Mouse (Mus musculus) heart, embryonic 14.5 days (tissue): ENCODE measurements around the gene Spp1. TPM values are rescaled to one million over a fixed set of nuclear protein-coding genes. Genes with fewer than 3 reads are reported as not detected.
A peak's percentile ranks its signal among the peaks of the same experiment; 100 is the strongest.

ENCODE experiments used
- ATAC-seq: fragments of 200-750 bp; cut with Nextera tagmentation; 2 replicates; pipeline ENCODE4 v1.8.0; 2017; ENCODE audit warnings: low read depth, moderate TSS enrichment; ENCODE audit not compliant: insufficient number of reproducible peaks, insufficient read depth, low FRiP score
- H3K27ac ChIP-seq, 2 experiments: fragments of 200-500 bp in 1 of 2; fragments of 300-500 bp in 1 of 2; sonication (generic) in 1 of 2; replicated peaks in 1 of 2; 2 replicates each; pipeline ENCODE4 v1.5.1; 2012 to 2014; ENCODE audit warnings: low read depth in 2 of 2, low read length in 2 of 2, control low read depth in 1 of 2, mild to moderate bottlenecking in 1 of 2, mixed read lengths in 1 of 2; ENCODE audit not compliant: control insufficient read depth in 1 of 2, insufficient read depth in 1 of 2
- H3K27me3 ChIP-seq: fragments of 300-500 bp; sonication (generic); 2 replicates; pipeline ENCODE4 v1.6.1; 2014; ENCODE audit warnings: mild to moderate bottlenecking, low read length, control low read depth; ENCODE audit not compliant: control insufficient read depth, insufficient read depth
- H3K36me3 ChIP-seq: fragments of 300-500 bp; sonication (generic); 2 replicates; pipeline ENCODE4 v1.6.1; 2014; ENCODE audit warnings: mild to moderate bottlenecking, control low read depth, low read length, mixed read lengths; ENCODE audit not compliant: control insufficient read depth, insufficient read depth
- H3K4me1 ChIP-seq, 2 experiments: fragments of 200-500 bp in 1 of 2; fragments of 300-500 bp in 1 of 2; sonication (generic) in 1 of 2; 2 replicates each; pipeline ENCODE4 v1.6.1; 2012 to 2014; ENCODE audit warnings: low read length in 2 of 2, control low read depth in 1 of 2, mixed read lengths in 1 of 2; ENCODE audit not compliant: control insufficient read depth in 2 of 2, insufficient read depth in 2 of 2
- H3K4me2 ChIP-seq: fragments of 300-500 bp; sonication (generic); 2 replicates; pipeline ENCODE4 v1.6.1; 2014; ENCODE audit warnings: mild to moderate bottlenecking, low read length
- H3K4me3 ChIP-seq, 2 experiments: fragments of 200-500 bp in 1 of 2; fragments of 300-500 bp in 1 of 2; sonication (generic) in 1 of 2; 2 replicates each; pipeline ENCODE4 v1.5.1; 2012 to 2014; ENCODE audit warnings: low read length in 2 of 2, mild to moderate bottlenecking in 2 of 2, control low read depth in 1 of 2, low read depth in 1 of 2, moderate library complexity in 1 of 2; ENCODE audit not compliant: control insufficient read depth in 1 of 2, insufficient read depth in 1 of 2
- H3K9ac ChIP-seq: fragments of 300-500 bp; sonication (generic); 2 replicates; pipeline ENCODE4 v1.6.1; 2014; ENCODE audit warnings: mild to moderate bottlenecking, low read length
- H3K9me3 ChIP-seq: fragments of 300-500 bp; sonication (generic); 2 replicates; pipeline ENCODE4 v1.6.1; 2016; ENCODE audit warnings: low read length, control low read depth; ENCODE audit not compliant: control insufficient read depth
- WGBS: fragments of 180-500 bp; shearing (Covaris S2); extraction: QIAGEN DNeasy Blood & Tissue Kit; methylation state at CpG from one replicate; pipeline ENCODE4 v1.1.7; 2014; 5-methylcytosine and 5-hydroxymethylcytosine counted together
- polyA plus RNA-seq: library from polyadenylated mRNA; unstranded; fragments of >200 nt; fragmentation: Nextera tagmentation; extraction: Ambion mirVana; gene quantifications from 2 replicates; pipeline ENCODE4 v1.2.1, GENCODE M21; 2014

The Spp1 gene
- polyA plus RNA-seq, 1 experiment from 2014 or later: 12.8 TPM

DNA sequence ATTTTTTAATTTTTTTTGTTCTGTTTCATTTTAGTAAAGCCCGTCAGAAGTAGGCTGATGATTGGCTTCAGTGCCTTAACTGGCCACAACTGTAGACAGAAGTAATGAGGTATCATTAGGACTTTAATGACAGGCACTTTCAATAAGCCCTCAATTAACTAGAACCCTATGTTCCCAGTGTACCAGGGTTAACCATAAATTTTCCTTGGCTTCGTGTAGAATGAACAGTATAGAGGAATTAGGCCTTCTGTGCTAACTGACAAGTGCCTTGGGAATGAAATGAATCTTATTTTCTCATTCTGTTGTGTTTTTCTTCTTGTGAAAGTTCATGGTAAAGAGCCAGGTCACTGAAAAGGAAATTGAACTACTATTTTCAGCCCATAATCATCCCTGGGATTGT lies 18.9 kb upstream of the Spp1 start:
- no peaks in the 10 kb centered on the region for H3K9me3 ChIP-seq
- ATAC-seq: no peak
- WGBS: 82% methylated on average over 2 of the region's 2 CpGs
- no peaks in the 10 kb centered on the region for H3K4me1 ChIP-seq
- H3K27ac ChIP-seq: no peak overlapping the region
- H3K27me3 ChIP-seq: no peaks in the 10 kb centered on the region
- no peak overlapping the region for H3K4me3 ChIP-seq
- H3K36me3 ChIP-seq: no peaks in the 10 kb centered on the region
- H3K4me2 ChIP-seq: no peak overlapping the region
- H3K9ac ChIP-seq: no peak overlapping the region

DNA sequence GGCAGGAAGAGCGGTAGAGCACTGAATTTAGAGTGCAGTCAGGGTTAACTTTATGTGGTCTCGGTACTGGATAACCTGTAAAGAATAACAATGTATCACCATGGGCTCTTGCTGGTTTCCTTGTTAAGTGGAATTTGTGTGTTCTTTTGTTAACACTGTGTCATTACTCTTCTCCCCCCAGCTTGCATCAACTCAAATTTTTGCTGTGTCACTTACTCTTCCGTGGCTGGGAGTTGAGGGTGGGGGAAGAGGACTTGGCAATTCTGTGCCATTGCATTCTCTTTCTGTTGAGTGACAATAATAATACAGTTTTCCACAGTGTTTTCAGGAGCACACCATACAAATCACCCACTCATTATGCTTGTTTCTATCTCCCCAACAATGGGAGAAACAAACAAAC lies 17.9 kb upstream of the Spp1 start:
- Histone ChIP-seq H3K27me3 (no peaks in the 10 kb centered on the region), H3K9ac (no peak overlapping the region), H3K4me3 (no peak overlapping the region), H3K27ac (no peak overlapping the region), H3K36me3 (no peaks in the 10 kb centered on the region), H3K9me3 (no peaks in the 10 kb centered on the region), H3K4me1 (no peaks in the 10 kb centered on the region), H3K4me2 (no peak overlapping the region)
- no peak for ATAC-seq
- WGBS: 66% methylated on average over 3 of the region's 3 CpGs

DNA sequence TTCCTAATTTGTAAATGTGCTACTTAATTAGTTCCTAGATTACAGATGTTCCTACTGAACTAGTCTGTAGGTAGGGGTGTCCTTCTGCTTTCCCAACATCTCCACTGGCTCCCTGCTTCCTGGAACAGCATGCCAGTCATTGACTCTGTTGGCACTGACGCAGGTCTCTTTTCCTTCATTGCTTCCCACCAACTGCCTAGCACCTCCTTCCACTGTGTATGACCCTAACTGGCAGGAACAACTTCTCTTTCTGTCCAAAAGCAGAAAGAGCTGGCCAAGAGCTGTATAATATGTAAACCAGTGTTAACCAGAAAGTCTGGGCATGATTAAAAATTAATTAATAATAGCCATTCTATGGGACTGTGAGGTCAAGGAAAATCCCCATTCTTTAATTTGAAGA lies 17.2 kb upstream of the Spp1 start:
- no peaks in the 10 kb centered on the region for H3K4me1 ChIP-seq
- no peak for ATAC-seq
- no peak overlapping the region for H3K9ac ChIP-seq
- H3K27ac ChIP-seq: no peak overlapping the region
- no peak overlapping the region for H3K4me3 ChIP-seq
- H3K9me3 ChIP-seq: no peaks in the 10 kb centered on the region
- WGBS: 93% methylated on average over 1 of the region's 1 CpGs
- no peak overlapping the region for H3K4me2 ChIP-seq
- H3K36me3 ChIP-seq: no peaks in the 10 kb centered on the region
- no peaks in the 10 kb centered on the region for H3K27me3 ChIP-seq

DNA sequence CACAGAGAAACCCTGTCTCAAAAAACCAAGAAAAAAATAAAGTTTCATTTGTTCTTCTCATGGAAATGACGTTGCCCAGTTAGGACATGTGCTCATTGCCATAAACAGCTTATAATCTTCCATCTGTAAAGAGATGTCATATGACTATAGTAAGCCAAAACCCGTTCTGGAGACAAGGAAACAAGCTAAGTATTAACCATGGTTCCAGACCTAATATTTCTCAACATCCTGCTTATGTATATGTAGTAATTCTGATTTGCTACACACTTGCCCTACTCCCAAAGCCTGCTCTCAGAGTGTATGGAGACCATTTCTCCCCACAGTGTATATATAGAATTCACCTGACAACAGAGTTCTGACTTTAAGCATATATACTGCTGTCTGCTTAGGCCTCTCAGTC lies 12.9 kb upstream of the Spp1 start:
- Histone ChIP-seq H3K4me2 (no peak overlapping the region), H3K36me3 (no peaks in the 10 kb centered on the region), H3K27ac (no peak overlapping the region), H3K27me3 (no peaks in the 10 kb centered on the region), H3K9ac (no peak overlapping the region), H3K9me3 (no peaks in the 10 kb centered on the region), H3K4me3 (no peak overlapping the region), H3K4me1 (no peaks in the 10 kb centered on the region)
- ATAC-seq: no peak
- WGBS: 69% methylated on average over 2 of the region's 2 CpGs

DNA sequence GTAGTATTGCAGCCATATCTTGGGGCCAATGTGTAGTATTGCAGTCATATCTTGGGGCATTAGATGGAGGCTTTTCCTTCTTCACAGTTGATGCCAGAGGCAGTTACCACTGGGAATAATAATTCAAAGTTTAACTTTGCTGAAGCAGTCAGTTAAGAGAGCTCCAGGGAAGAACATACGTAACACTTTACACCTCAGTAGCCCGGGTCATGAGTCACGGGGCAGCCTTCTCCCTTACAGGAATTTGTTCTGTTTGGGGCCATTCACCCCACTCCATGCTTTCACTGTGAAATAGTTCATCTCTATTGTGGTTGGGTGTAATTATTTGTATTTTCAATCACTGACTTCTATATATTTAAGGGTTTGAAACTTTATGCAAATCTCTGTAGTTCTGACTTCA lies 11.1 kb upstream of the Spp1 start:
- Histone ChIP-seq H3K4me1 (no peaks in the 10 kb centered on the region), H3K9ac (no peak overlapping the region), H3K4me3 (no peak overlapping the region), H3K4me2 (no peak overlapping the region), H3K27ac (no peak overlapping the region), H3K27me3 (no peaks in the 10 kb centered on the region), H3K36me3 (no peaks in the 10 kb centered on the region), H3K9me3 (no peaks in the 10 kb centered on the region)
- WGBS: 92% methylated on average over 3 of the region's 3 CpGs
- ATAC-seq: no peak

DNA sequence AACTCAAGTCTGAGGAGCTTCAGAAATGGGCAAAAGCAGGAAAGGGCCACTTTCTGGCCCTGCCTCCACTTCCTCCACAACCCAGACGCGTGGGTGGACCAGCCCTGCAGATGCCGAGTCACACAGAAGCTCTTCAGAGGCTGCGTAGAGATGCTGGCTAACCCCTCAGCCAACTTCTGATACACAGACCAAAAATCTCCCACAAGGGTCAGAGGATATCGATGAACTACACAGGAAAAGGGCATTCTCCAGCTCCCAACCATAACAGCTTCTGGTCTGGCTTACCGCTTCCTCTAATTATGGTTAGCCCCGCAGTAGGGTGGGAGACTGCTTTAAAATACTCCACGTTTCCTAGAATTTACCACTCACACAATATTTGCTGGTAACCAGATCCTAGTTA lies 9.0 kb upstream of the Spp1 start:
- Histone ChIP-seq H3K27me3 (no peaks in the 10 kb centered on the region), H3K4me2 (no peak overlapping the region), H3K4me3 (no peak overlapping the region), H3K4me1 (no peaks in the 10 kb centered on the region), H3K9ac (no peak overlapping the region), H3K36me3 (no peaks in the 10 kb centered on the region), H3K9me3 (no peaks in the 10 kb centered on the region), H3K27ac (no peak overlapping the region)
- WGBS: 56% methylated on average over 8 of the region's 8 CpGs
- no peak for ATAC-seq

DNA sequence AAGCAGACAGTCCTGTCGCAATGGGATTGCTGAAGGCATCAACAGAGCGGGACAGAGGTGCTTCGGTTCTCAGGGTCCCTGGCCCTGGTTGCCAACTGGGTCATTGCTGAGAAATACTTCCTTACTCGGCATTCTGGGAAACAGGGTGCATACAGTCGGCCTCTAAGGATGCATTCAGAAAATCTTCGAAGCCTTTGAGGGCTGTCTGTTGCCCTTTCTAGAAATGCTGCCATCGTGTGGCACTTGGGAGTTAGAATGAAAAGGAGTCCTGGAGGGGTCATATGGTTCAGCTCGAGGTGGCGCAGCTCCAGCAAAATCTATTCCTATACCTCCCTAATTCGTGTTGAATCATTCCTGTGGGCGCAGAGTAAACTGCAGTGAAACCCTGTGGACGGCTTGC lies 2.0 kb upstream of the Spp1 start:
- H3K9ac ChIP-seq: 0 out of 2 replicates have a peak overlapping the region, but pooled peaks have one; percentile 25
- H3K4me2 ChIP-seq: peak overlapping the region; percentile 44; the same call in 1 of the 2 replicates
- 35% methylated on average over 12 of the region's 12 CpGs for WGBS
- no peaks in the 10 kb centered on the region for H3K9me3 ChIP-seq
- H3K27me3 ChIP-seq: no peaks in the 10 kb centered on the region
- H3K4me3 ChIP-seq: peak overlapping the region; percentile 2 to 7; a peak in 1 of 4 replicates
- H3K36me3 ChIP-seq: no peaks in the 10 kb centered on the region
- no peak overlapping the region for H3K27ac ChIP-seq
- no peak for ATAC-seq
- peaks cover 4 to 5% of the 10 kb centered on the region in 2 experiments; a peak in 2 of 4 replicates for H3K4me1 ChIP-seq

DNA sequence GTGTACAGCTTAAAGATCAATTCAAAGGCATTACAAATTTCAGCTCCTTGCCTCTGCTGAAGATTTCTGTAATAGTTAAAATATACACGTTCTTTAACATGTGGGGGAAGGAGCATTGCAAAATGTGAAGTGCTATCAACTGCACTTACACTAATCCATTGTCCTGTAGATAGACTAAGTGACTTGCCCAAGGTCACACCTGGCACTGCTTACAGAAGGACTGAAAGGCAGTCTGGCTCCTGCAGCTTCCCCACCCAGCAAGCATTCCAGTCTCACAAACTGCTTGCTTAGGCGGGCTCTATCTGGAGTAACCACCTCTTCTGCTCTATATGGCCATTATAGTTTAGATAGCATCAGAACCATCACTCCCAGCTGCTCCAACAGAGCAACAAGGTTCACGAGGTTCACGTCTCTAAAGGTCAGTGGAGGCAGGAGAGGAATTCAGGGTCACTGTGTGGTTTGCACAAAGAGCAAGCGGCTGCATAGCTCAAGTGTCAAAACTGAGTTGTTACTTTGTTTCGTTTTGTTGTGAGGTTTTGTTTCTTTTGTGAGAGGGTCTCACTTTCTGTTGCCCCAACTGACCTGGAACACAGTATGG lies 851 bp upstream of the Spp1 start:
- H3K9me3 ChIP-seq: no peaks in the 10 kb centered on the region
- H3K27me3 ChIP-seq: no peaks in the 10 kb centered on the region
- no peak overlapping the region for H3K9ac ChIP-seq
- no peak overlapping the region for H3K27ac ChIP-seq
- H3K4me2 ChIP-seq: no peak overlapping the region
- no peak overlapping the region for H3K4me3 ChIP-seq
- WGBS: 40% methylated on average over 6 of the region's 6 CpGs
- ATAC-seq: no peak
- no peaks in the 10 kb centered on the region for H3K36me3 ChIP-seq
- H3K4me1 ChIP-seq: peaks cover 4 to 5% of the 10 kb centered on the region in 2 experiments; a peak in 2 of 4 replicates
